Mouse (Mus musculus) cerebellum, postnatal 25 days (tissue): ENCODE results near the gene Ciart.
"Not testable (repeated sequence)": the region's sequence is repeated elsewhere in the genome, so short reads cannot be mapped to it uniquely, and the experiment has no call there.

Experiments used
- DNase-seq, 2 experiments: peaks; one replicate each; pipeline ENCODE4 v3.0.0; 2021; ENCODE audit warnings: mixed read lengths in 2 of 2

The Ciart gene

GRCm38 (mm10) chr3:95881979-95882815 lies at the start of gene Ciart:
Gene Ciart, minus strand, starts transcription at chr3:95882251.
- DNase-seq: peak; percentile 94 to 95

- no peak for DNase-seq
Measured at GRCm38 (mm10) chr3:95931471-95931870, 49.4 kb upstream of the Ciart start.

- DNase-seq: no peak
Measured at GRCm38 (mm10) chr3:95930471-95930789, 48.4 kb upstream of the Ciart start.

GRCm38 (mm10) chr3:95929581-95930470 lies 47.8 kb upstream of the Ciart start:
- peak; percentile 58 for DNase-seq

- peak; percentile 96 for DNase-seq
Measured at GRCm38 (mm10) chr3:95928658-95929503, 46.8 kb upstream of the Ciart start, which contains the start of gene Anp32e. Gene Anp32e, plus strand, starts transcription at chr3:95929246.

GRCm38 (mm10) chr3:95928261-95928657 lies 46.2 kb upstream of the Ciart start:
- DNase-seq: no peak

GRCm38 (mm10) chr3:95925087-95925486 lies 43.0 kb upstream of the Ciart start:
- no peak for DNase-seq

- no peak for DNase-seq
Measured at GRCm38 (mm10) chr3:95924185-95924584, 42.1 kb upstream of the Ciart start.

- not testable (repeated sequence) for DNase-seq
Measured at GRCm38 (mm10) chr3:95923429-95923828, 41.4 kb upstream of the Ciart start.

- not testable (repeated sequence) for DNase-seq
Measured at GRCm38 (mm10) chr3:95920532-95920931, 38.5 kb upstream of the Ciart start.

GRCm38 (mm10) chr3:95916760-95917159 lies 34.7 kb upstream of the Ciart start:
- no peak for DNase-seq

- no peak for DNase-seq
Measured at GRCm38 (mm10) chr3:95914706-95915105, 32.7 kb upstream of the Ciart start.

- DNase-seq: no peak
Measured at GRCm38 (mm10) chr3:95907613-95908012, 25.6 kb upstream of the Ciart start.

GRCm38 (mm10) chr3:95906860-95907259 lies 24.8 kb upstream of the Ciart start:
- peak; percentile 47 to 69 for DNase-seq

GRCm38 (mm10) chr3:95905940-95906492 lies 24.0 kb upstream of the Ciart start:
- peak; percentile 42 to 61 for DNase-seq

GRCm38 (mm10) chr3:95905146-95905939 lies 23.3 kb upstream of the Ciart start:
- DNase-seq: peak in 1 of 2 experiments; percentile 58

- peak in 1 of 2 experiments; percentile 29 for DNase-seq
Measured at GRCm38 (mm10) chr3:95904568-95904967, 22.5 kb upstream of the Ciart start, which contains the start of gene Car14. Gene Car14, minus strand, starts transcription at chr3:95904691.

- no peak for DNase-seq
Measured at GRCm38 (mm10) chr3:95903753-95904502, 21.9 kb upstream of the Ciart start.

- no peak for DNase-seq
Measured at GRCm38 (mm10) chr3:95902643-95903042, 20.6 kb upstream of the Ciart start.

GRCm38 (mm10) chr3:95902373-95902625 lies 20.2 kb upstream of the Ciart start:
- no peak for DNase-seq
